Mouse (Mus musculus): ENCODE data around the gene Otoa.

Otoa gene

DNA sequence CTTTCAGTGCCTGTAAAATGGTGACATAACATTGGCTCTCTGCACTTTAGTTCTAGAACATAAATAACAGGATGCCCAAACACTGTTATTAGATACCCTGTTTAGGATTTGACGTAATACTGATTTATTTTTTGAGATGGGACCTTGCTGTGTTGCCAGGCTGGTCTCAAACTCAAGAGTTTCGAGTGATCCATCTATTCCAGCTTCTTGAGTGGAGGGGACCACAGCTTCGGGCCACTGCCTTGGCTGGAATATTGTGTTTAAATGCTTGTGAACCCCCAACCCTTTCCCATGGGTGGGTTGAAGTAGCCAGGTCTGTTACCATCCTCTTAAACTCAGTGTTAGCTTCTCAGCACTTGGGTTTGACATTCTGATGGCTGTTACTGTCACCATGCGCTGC, at the start of gene Otoa:
Gene Otoa, plus strand, starts transcription at position 301 of the 400 bp plus-strand sequence.
- DNase-seq, result no peak

DNA sequence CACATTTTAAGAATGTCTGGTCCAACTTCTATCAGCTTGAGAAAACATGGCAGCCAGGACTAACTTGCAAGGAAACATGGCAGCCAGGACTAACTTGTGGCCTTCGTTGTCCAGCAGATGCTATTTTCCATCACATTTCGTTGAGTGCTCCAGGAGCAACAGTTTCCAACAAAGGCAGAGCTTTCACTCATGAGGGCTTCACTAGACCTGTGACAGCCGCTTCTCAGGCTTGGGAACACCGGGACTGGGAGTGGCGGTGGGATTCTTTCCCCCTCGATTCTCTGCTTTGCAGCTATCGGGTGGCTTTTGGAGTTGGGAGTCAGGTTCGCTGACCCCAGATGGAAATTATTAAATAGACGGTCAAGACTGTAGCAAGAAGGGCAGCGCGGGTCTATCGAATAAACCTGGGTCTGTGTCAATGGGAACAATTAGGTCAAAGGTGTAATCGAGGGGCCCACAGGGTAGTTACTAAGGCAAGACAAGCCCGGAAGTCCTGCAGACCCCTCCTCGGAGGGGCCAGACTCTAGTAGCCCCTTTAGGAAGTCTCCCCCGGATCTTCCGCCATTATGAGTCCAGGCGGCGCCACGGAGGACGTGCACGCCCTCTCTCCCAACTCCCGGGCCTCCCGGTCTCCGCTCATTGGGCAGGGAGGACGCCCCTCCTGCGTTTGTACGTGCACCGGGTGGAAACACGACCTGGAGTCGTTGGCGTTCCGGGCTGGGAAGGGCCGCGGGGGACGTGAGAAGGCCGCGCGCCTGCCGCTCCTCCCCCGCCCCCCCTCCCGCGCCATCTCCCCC, 47.4 kb upstream of the Otoa start, which contains the start of gene Mettl9:
Gene Mettl9, plus strand, starts transcription at position 590 of the 797 bp plus-strand sequence.
- DNase-seq, result peak; percentile 93 to 97

DNA sequence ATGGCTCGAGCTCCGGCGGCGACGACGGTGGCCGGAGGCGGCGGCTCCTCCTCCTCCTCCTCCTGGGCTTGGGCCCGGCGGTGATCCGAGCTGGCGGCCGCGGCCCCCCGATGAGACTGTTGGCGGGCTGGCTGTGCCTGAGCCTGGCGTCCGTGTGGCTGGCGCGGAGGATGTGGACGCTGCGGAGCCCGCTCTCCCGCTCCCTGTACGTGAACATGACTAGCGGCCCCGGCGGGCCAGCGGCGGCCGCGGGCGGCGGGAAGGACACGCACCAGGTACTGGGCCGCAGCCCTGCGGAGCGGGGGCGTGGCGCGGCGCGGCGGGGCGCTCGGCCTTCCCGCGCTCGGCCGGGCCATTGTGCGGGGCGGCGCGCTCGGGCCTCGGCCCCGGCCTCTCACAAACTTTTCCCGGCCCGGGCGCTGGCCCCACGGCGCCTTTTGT, 46.7 kb upstream of the Otoa start:
- DNase-seq, result peak; percentile 46 to 75

DNA sequence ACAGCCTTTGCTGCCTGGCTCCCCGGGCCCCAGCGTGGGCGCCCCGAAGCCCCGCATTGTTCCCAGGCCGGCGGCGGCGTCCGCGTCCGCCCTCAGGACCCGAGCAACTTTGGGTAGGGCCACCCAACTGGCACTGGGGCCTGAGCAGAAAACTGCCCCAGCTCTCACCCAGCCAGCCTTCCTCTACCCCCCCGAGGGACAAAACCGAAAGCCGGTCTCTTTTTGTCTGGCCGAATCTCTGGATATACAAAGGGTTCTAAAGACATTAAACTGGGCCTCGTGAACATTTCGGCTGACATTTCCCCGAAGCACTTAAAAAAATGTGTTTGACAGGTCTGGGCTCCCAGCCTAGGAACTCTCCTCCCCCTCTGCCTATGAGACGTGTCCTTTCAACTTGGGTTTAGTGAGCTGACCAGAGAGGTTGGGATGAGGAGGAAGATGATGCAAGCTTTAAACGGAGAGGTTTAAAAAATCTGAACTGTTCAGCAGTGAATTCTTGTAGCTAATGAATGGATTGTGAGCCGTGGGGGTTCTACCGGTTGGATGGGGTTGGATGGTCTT, 46.2 kb upstream of the Otoa start:
- DNase-seq, result peak; percentile 30 to 60

DNA sequence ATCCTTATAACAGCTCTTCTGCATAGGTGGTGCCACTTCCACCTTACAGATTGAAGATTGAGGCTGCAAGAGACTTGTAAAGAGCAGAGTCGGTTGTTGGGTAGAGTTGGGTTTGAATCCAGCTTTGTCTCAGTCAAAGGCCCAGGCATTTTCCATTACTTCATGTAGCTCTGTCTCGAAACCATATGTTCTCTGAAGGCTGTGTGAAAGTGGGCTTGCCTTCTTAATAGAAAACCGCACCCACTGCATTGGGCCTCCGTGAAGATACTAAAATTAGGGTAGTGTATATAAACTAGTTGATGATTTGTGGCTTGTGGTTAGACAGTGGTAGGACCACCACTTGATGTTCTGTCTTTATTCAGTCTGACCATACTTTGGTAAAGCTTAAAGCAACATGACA, 40.9 kb upstream of the Otoa start:
- DNase-seq, result no peak

DNA sequence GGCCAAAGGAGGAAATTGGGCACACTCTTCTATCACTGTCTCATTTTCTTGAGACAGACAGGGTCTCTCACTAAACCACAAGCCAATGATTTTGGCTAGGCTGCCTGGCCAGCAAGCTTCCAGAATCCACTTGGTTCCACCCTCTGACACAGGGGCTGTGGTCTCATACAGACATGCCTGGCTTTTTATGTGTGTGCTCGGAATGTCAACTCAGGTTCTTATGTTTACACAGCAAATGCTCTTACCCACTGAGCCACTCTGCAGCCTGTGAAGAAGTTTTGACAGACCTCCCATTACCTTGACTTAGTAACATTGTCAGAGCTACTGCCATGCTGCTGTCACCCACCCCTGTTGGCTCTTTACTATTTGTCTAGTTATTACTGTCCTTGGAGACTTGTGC, 39.5 kb upstream of the Otoa start:
- peak in 1 of 2 experiments; percentile 26 for DNase-seq

DNA sequence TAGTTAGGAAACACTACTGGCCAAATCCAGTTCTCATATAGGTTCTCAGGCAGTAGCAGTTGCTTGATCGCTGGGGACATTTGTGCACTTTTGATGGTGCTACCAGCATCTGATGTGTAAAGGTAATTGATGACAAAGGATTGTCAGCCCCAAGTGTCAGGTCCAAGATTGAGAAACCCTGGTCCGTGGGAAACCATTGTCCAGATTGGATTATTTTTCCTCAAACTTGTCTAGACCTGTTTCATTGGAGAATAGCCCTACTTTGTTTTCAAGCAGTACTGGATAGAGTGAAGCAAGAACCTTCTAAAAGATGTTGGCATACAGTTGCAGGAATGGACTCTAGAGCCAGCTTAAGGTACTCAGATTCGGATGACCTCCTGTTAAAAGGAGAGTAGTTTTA, 38.4 kb upstream of the Otoa start:
- DNase-seq, result no peak

DNA sequence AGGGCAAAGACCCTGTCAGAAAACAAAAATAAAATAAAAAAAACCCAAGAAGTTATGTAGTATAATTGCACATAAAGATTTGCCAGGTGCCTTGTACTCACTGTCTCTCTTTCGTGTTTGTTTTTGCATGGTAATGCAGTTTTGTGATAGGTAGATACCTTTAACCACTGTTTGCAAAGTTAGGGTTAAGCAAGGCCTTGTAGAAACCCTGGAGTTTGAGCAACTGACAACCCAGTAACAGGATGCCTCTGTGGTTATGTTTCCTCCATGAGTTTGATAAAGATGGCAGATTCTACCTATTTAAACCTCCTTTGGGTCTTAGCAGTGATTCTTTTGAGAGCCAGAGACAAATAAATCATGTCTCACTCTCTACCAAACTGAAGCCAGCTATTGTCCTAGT, 37.9 kb upstream of the Otoa start:
- no peak for DNase-seq

DNA sequence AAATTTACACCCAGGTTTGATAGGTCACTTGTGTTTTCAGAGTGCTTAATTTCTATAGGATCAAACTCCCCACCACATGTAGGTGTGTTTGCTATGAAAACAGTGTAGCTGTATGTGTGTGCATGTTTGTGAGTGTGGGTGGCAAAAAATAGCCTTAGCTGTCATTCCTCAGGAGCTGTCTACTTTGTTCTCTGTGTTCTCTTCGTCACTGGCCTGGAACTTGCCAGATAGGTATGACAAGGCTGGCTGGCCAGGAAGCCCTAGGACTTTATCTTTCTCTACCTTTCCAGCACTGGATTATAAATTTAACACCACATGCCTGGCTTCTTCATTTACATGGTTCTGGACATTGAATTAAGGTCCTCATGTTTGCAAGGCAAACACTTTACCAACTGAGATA, 37.2 kb upstream of the Otoa start:
- DNase-seq, result peak in 1 of 2 experiments; percentile 34

DNA sequence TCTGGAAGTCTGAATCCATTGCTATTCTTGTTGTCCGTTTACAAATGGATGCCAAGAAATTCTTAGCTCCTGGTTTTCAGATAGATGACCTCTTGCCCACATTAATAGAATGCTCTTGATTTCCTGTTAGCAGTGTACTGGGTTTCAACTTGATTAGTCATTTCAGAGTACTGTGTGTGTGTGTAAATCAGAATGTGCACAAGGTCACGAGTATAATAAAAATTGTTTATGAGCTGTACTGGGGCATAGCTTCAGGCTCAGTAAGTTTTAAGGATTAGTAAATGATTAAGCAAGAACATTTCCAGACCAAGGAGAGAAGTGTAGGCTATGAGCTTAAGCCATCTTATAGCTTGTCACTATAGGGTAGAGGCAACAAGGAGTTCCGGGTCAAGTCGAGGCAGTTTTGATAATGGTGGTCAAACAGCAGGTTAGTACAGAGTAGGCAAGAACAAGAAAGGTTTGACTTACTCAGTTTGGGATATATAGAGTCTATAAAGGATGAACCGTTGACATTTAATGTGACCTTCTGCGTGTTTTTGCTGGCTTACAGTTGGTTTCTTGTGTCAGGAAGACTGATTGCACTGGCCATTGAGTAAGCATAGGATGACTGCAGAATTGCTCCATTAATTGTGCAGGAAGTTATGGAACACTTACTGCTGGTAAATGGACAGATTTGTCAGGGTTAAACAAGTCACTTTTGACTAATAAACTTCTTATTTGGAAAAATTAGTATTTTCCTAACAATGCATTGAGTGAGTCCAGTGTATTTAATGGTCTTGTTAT, 35.6 kb upstream of the Otoa start:
- no peak for DNase-seq

DNA sequence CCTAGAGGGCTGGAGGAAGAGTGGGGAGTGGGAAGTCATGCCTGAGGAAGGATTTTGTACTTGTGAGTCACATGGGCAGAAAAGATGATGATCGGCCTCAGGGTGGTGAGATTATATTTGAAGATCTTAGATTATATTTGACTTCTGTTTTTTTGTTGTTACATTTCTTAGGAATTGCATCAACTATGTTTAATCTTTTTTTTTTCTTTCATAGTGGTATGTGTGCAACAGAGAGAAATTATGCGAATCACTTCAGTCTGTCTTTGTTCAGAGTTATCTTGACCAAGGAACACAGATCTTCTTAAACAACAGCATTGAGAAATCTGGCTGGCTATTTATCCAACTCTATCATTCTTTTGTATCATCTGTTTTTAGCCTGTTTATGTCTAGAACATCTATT, 33.8 kb upstream of the Otoa start:
- no peak for DNase-seq

DNA sequence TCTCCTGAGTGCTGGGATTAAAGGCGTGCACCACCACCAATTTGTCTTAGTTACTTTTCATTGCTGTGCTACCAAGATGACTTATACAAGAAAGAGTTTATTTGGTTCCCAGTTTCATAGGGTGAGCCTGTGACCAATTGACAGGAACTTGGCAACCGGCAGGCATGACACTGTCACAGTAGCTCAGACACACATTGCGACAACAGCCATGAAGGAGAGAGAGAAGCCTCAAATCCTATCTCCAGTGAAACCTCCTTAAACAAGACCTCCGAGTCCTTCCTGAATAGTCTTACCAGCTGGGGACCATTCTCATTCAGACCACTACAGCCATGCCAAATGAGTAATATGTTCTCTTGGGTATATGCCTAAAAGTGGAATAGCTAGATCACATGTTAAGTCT, 28.4 kb upstream of the Otoa start:
- DNase-seq, result no peak

DNA sequence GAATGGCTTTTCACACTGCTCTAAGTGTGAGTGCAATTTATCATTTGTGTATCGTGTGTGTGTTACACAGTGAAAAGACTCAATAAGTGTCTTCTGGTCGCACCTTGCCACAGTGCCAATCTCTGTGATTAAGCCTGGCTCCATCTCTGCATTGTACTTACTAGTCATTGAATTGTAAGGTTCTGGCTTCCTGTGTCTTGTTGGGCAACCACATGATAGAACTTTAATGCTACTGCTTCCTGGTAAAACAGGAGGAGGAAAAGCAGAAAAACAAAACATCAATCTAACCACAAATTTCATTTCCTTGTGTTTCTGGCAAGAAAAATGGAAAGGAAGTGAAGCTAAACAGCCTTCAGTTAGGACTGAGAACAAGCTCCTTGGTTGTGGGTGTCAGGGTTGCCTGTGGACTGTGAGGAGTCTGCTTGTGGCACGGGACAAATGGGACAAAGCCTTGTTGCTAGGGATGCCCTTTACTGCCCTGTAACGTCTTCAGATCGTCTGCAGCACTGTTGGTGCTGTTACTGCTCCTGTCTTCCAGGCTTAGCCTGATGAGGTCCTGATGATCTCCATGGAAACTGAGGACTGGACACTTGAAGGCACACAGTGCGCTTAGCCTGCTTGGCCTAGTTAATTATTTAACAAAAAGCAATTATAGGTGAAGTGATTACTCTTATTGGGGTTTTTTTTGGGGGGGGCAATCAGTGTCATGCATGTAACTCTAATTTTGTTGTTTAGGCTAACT, 21.8 kb upstream of the Otoa start:
- DNase-seq, result no peak

DNA sequence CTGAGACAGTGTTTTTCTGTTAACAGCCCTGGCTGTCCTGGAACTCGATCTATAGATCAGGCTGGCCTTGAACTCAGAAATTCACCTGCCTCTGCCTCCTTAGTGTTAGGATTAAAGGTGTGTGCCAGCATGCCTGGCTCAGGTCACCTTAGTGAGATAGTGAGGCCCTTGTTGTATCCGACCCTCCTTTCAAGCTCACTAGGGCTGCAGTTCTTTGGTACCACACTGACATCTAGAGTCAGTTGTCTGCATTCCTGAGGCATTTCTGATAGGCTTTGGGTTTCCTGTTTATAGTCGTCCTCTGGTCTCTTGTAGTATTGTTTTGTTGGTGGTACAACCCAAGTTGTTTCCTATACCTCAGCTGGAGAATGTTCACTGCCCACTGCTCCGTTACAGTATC, 17.1 kb upstream of the Otoa start:
- peak in 1 of 2 experiments; percentile 25 for DNase-seq

DNA sequence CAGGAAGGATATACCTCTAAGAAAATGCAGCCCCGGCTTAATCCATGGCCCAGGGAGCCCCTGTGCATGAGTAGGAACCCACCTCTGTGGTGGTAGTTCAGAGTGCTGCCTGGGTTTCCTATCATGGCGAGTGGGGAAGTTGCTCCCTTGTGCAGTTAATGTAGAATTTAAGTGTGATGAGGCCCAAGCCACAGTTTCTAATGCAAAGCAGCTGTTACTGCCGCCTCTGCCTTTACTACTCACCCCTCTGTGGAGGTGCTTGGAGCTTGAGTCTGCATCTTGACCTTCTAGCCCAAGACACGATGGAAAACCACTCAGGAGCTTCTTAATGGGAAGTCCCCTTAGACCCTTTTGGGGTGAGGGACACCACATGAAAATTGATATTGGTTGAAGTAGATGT, 10.2 kb upstream of the Otoa start:
- no peak for DNase-seq

DNA sequence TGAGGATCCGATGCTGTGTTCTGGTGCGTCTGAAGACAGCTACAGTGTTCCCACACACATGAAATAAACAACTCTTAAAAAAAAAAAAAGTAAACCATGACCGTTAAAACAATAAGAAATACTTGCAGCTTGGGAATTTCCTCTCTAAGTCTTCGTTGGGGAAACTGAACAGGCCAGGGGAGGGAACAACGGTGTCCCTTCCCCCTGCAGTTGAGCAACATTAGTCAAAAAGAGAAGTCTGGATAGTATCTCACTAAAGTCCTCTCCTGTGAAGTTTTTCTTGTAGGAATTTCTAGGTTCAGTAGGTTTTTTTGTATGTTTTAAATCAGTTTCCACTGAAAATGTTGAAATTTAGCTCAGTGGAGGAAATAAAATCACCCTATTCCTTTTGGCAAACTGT, 8.9 kb upstream of the Otoa start:
- DNase-seq, result no peak

DNA sequence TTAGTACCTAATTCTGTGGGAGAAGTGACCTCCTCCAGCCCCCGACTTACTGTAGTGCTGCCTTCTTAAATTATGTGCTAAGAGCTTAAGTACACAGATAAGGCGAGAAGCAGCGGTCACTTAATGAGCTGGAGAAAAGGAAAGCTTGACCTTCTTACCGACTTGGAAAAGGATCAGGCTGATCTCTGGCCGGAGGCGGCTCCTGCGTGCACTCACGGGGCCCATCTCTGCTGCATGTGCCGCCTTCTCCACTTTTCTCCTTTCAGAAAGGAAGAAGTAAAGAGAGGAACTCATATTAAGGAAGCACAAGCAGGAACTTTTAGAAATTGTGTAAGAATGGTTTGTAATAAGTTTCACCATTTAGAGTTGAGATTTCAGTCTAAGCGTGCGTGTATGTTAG, 7.2 kb upstream of the Otoa start, which contains the start of gene Igsf6:
Gene Igsf6, minus strand, starts transcription at position 292 of the 400 bp plus-strand sequence.
- peak; percentile 31 to 65 for DNase-seq

DNA sequence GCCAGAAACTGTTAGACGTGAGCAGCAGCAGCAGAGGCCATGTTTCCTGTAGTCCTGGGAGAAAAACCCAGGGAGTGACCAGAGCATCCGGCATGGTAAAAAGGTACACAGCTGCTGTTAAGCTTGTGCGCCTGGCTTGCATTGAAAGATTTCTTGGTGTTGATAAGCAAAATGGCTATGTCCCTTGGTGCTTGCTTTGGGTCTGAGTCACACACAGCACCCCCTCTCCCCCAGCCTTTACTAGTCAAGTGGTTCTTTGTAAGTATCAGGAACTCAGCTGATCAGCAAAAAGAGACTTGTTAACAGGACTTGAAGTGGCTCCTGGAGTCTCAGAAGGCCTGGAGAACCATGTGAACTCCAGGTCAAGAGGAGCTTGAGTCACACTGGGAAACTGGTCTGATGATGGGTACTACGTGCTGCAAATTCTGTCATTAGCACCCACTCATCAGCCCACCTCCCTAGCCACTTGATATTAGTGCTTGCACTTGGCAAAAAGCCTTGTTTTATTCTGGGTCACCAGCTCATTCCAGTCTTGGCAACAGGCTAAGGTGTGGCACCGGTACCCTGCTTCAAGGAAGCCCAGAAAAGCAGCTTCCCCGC, 6.5 kb upstream of the Otoa start:
- DNase-seq, result no peak

DNA sequence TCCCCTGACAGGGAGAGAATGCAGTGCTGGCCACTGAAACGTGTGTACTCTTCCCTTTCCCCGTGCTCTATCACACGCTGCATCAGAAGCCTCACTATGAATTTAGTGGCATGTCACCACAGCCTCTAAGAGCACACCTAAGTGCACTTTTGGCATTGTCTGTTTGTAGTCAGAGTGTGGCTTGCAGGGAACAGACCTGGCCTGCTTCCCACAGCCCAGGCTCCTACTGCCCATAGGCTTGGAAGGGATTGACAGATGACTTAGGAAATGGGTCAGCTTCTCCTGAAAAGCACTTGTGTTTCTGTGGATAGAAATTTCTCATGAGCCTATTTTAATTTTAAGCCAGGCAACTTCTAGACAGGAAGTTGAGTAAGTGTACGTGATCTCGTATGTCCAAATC, 6.0 kb upstream of the Otoa start:
- no peak for DNase-seq

DNA sequence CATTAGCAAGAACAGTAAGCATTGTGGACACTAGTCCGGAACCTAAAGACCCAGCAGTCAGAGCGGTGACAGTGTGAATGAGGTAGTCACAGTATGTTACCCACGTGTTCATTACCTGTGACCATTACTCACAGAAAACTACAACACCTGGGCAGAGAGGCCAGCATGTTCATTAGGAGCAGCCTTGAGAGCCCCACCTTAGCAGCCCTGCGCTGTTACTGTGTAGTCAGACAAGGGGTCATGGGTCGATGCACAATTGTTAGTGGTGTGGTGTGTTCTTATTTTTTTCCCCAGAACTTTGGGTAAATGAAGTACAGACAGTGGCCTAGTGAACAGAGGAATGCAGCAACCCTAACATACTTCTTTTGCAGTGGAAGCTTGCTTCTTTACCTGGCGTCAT, 4.1 kb upstream of the Otoa start:
- no peak for DNase-seq

DNA sequence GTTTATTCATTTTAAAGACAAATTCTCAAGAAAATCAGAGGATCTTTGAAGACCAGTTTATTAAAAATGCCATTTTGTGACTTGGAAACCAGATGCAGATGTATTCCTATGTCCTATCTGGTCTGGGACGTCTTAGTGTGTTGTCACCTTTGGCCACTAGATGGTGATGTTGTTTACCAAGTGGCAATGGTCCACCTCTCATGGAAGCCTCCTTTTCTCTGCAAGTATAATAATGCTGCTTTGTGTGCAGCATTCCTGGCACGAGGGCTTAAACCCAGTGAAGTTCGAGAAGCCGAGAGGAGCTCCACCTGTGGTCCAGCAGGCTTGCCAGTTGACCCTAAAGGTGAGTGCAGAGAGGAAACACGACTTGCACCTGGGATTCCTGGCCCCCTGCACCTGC, 3.6 kb upstream of the Otoa start:
- DNase-seq, result peak; percentile 54 to 79

DNA sequence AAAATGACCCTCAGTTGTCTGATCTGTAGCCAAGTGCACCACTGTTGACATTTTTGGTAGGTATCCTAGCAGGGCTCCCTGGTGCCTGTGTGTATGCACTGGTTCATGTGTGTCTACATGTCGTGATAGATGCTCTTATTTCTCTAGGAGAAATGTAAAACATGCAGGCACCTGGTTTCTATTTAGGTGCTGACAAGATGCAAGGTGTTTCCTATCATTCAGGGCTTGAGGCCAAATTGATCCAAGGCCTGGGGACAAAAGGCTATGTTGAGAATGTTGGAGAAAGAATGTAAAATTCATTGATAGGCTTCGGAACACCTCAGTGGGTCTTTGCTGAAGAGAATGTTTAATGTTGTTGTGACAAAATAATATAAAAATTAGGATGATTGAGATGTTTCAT, 366 bp downstream of the Otoa start:
- DNase-seq, result no peak

All from kidney, postnatal 25 days (tissue).